Mouse (Mus musculus): Measurements from ENCODE around the gene Pdcd5.
A peak's percentile ranks its signal among the peaks of the same experiment; 100 is the strongest.

Pdcd5 gene

GRCm38 (mm10) chr7:35647101-35647698, at the start of gene Pdcd5:
Gene Pdcd5 (minus strand): TSS chr7:35647521.
- peak; percentile 98 for DNase-seq (ENCODE audit: low spot score)

GRCm38 (mm10) chr7:35692641-35693040, 45.3 kb upstream of the Pdcd5 start:
- no peak for DNase-seq (ENCODE audit: low spot score)

- no peak for DNase-seq (ENCODE audit: low spot score)
These were observed 44.8 kb upstream of the Pdcd5 start for GRCm38 (mm10) chr7:35692117-35692516.

DNA sequence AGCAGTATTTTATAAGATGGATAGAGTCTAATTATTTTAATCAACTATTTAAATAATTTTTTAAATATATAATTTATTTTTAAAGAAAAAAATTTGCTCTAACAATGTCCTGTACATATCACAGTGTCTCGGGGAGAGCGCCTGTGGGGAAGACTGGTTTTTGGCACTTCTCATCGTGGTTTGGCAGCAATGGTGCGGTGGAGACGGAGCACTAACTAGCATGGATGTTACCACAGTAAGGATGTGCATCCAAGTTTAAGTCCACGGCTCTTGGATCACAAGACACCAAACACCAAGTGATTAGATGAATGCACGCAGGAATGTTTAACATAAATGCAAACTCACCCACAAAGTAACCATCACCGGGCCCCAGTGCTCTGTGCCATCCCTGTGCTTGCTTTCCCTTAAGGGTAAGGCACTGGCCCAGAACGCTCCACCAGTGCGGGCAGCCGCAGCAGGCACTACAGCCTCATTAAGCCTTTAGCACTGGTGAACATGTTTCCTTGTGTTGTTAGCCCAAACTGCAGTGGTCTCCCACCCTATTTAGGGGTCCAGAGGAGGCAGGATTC, 41.5 kb upstream of the Pdcd5 start:
- DNase-seq (ENCODE audit: low spot score), result no peak

DNA sequence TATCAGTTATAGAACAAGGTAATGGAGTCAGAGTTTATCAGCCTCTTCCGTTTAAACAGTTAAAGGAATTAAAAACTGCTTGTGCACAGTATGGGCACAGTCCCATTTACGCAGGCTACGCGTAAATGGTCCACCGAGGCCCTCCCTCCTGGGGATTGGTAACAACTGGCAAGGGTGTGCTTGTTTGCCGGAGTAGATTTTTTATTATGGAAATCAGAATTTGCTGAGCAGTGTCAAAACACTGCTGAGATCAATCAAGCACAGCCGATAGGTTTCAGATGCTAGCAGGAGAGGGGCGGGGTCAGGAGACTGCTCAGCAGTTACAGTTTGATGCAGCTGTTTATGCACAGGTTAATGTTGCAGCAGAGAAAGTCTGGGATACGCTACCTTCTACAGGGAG, 41.0 kb upstream of the Pdcd5 start:
- DNase-seq (ENCODE audit: low spot score), result no peak

- DNase-seq (ENCODE audit: low spot score), result no peak
These were observed 39.9 kb upstream of the Pdcd5 start for GRCm38 (mm10) chr7:35687229-35687628.

- DNase-seq (ENCODE audit: low spot score), result peak; percentile 74
These were observed 39.4 kb upstream of the Pdcd5 start for GRCm38 (mm10) chr7:35686756-35687155.

- no peak for DNase-seq (ENCODE audit: low spot score)
These were observed 38.9 kb upstream of the Pdcd5 start for GRCm38 (mm10) chr7:35686216-35686615.

DNA sequence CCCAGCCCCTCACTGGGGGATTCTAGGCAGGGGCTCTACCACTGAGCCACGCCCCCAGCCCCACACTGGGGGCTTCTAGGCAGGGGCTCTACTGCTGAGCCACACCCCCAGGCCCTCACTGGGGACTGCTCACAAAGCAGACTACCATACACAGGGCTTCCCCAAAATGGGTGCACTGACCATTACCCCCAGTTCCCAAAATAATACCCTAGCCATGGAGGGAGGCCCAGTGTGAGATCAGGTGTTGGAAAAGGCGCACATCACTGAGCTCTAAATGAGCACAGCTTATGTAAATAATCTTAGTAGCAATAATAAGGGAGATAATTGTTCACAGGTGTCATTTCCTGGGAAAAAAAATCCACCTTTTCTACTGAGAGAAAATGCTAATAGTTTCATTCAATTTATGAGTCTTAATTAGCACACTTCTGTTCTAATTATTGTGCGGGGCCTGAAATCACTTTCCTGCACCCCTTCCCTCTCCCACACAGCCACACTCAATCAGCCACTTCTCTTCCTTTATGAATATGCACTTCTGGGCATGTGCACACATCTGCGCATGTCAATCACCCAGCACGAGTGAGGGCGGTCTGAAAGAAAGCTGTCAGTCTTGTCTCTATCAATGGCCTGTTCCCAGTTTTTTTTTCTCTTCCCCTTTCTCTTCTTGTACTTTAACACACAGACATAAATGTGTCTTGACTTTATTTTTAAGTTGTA, 36.2 kb upstream of the Pdcd5 start:
- no peak for DNase-seq (ENCODE audit: low spot score)

- no peak for DNase-seq (ENCODE audit: low spot score)
These were observed 34.2 kb upstream of the Pdcd5 start for GRCm38 (mm10) chr7:35681559-35681958.

- DNase-seq (ENCODE audit: low spot score), result no peak
These were observed 31.7 kb upstream of the Pdcd5 start for GRCm38 (mm10) chr7:35678976-35679375.

DNA sequence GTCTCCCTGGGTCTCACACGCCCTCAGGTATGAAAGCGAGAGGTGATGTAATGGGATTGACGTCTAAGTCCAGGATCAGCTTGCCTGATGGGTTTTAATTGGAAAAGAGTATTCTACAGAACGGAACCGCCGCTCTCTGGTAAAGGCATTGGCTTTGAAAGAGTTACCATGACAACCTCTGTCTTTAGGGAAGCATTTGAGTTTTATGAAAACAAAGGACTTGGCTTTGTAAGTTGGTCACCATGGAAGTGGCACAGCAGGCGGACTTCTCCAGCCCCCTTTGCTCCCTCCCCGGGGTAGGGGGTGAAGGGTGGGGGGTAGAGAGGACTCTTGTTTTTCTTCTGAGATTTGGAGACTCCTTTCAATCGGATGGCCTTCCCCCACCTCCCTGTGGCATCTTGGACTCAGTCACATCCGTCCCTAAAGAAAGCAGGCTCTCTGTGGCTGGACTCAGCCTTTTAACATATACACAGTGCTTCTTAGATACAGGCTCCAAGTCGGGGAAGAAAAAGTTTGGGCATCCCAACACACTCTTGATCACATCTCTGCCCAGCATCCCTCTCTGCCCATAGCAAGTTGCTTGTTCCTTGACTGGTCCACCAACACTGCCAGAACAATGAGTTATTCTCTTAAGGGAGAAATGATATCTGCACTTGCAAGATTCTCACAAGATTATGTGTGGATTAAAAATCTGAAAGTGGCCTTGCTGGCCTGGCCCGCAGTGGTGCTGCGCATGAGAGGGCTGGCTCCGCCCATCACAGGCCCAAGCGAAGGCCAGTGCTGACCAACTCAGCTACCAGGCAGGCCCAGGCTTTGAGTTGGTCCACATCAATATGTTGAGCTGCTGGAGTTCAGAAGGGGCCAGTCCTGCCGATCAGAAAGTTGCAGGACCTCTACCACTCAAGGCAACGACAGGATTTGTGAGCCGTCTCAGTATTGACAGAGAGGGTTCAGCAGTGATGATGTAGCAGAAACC, 21.0 kb upstream of the Pdcd5 start:
- peak; percentile 69 for DNase-seq (ENCODE audit: low spot score)

DNA sequence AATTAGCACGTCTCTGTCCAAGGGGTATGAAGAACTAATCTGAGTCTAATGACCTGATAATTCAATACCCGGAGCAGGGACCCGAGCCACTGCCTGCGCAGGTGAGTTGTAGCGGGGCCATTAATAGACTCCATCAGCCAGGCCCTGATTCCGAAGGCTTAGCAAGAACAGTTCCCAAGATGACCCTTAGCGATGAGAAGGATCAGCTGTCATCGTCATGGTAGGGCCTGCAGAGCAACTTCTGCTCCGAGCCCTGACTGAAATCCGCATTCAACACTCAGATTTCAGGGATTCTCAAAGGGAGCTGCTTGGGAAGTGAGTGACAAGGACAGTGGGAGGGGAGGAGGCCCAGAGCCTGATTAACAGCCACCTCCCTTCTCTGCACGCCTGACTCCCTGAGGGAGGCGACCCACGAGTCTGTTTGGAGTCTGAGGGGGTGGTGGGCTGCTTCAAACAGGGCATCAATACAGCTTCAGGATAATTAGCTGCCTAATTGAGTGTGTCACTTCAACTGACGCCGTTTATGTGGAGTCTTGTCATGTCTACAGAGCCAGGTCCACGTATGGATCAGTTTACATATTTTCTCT, 16.6 kb upstream of the Pdcd5 start:
- peak; percentile 40 for DNase-seq (ENCODE audit: low spot score)

GRCm38 (mm10) chr7:35659173-35659572, 11.9 kb upstream of the Pdcd5 start:
- peak; percentile 39 for DNase-seq (ENCODE audit: low spot score)

GRCm38 (mm10) chr7:35657829-35658228, 10.5 kb upstream of the Pdcd5 start:
- DNase-seq (ENCODE audit: low spot score), result no peak

DNA sequence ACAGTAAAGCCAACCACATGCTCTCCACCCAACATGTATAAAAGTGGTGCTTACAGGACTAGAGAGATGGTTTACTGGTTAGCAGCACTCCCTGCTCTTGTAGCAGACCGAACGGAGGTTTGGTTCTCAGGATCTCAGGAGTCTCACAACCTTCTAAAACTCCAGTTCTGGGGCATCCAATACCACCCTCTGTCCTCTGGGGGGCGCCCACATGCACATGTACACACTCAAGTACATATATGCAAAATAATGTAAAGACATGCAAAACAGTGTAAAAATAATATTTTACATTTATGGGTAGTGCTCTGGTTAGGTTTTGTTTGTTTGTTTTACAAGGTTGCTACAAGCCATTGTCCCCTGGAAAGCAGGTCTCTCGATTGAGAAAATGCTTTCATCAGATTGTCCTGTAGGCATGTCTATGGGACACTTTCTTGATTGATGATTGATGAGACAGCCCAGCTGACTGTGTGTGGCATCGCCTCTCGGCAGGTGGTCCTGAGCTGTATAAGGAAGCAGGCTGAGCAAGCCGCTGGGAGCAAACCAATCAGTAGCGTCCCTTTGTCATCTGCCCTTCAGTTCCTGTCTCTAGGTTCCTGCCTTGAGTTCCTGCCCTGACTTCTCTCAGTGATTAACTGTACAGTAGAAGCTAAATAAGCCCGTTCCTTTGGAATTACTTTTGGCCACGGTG, 4.4 kb upstream of the Pdcd5 start:
- DNase-seq (ENCODE audit: low spot score), result no peak

DNA sequence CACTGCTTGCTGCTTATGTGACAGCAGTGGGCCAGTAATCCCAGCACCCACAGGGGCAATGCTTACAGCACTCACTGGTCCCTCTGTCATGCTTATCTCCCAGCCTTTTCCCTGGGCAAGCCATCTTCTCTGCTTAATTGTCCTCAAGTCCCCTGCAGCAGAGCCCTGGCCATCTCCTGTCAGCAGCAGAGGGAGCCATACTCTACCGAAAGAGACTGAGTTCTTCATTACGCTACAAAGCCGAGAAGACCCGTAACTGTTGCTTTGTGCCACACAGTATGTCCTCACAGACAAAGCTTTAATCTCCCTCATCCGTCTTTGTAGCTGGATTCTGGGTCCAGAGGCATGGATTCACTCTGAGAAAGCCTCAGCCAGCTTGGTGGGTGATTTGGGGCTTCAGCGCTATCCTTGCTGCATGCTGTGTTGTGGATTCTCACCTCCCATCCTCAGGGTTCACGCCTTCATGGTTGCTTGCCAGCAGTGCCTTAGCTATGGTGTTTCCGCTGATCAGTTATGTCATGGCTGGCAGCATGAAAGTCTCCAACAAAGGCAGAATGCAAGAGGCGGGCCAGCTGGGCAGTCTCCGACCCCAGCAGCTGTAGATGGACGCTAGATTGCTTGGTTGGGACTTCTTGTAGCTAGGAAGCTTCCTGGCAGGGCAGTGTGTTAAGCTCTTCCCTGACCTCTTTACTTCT, 3.5 kb upstream of the Pdcd5 start:
- no peak for DNase-seq (ENCODE audit: low spot score)

DNA sequence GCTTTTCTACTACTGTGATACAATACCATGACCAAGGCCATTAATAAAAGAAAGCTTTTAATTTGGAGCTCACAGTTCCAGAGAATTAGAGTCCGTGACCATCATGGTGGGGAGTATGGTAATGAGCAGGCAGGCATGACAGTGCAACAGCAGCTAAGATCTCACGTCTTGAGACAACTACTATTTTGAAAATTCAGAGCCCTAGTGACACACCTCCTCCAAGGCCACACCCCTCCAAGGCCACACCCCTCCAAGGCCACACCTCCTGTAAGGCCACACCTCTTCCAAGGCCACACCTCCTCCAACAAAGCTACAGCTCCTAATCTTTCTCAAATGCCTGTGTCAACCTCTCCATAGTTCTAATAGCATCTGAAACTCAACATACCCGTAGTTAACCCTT, 1.8 kb upstream of the Pdcd5 start:
- DNase-seq (ENCODE audit: low spot score), result no peak

DNA sequence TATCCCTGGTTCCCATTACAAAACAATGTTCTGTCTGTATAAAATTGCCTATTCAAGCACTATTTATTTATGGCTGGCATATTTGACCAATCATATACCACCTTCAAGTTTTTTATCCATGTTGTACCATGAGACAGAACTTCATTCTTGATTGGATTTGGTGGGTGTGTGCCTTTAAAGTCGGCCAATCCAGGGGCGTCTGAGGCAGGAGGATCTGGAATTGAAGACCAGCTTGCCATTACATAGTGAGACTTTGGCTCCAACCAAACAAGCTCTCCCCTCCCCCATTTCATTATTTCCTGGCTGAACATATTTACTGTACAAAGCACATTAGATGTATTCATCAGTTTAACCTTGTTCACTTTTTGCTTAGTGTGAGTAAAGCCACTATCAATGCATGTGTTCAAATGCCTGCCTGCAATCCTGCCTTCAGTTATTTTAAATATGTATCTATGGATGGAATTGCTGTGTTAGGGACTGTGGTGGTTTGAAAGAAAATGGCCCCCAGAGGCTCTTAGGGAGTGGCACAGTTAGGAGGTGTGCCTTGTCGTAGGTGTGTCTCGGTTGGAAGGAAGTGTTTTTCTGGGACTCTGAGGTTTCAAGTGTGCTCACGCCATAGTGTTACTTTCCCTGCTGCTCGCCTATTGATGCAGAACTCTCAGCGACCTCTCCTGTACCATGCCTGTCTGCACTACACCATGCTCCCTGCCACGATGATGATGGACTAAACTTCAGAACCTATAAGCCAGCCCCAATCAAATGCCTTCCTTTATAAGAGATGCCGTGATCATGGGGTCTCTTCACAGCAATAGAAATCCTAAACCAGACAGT, 1.1 kb upstream of the Pdcd5 start:
- no peak for DNase-seq (ENCODE audit: low spot score)
